Mouse (Mus musculus) lung, adult 2 months (tissue): ENCODE results near the gene Gm3893. TPM values are rescaled to one million over a fixed set of nuclear protein-coding genes. Genes with fewer than 3 reads are reported as not detected.
"Not testable (repeated sequence)": the region's sequence is repeated elsewhere in the genome, so short reads cannot be mapped to it uniquely, and the experiment has no call there.

Experiments used
- DNase-seq: peaks from one replicate; pipeline ENCODE4 v3.0.0; 2022
- H3K4me1 ChIP-seq: fragments of 200-500 bp; 2 replicates; pipeline ENCODE4 v1.6.1; 2011; ENCODE audit warnings: low read length; ENCODE audit not compliant: control insufficient read depth, insufficient read depth
- H3K4me3 ChIP-seq: fragments of 200-500 bp; replicated peaks from 2 replicates; pipeline ENCODE3; 2011; ENCODE audit warnings: low read depth, mild to moderate bottlenecking, control low read depth, low read length; ENCODE audit errors: extremely low read depth
- WGBS: fragments of 180-500 bp; shearing (Covaris S2); methylation state at CpG from one replicate; pipeline ENCODE4 v1.1.7; 2018; 5-methylcytosine and 5-hydroxymethylcytosine counted together
- polyA plus RNA-seq: library from polyadenylated mRNA; depleted of rRNA; stranded (reverse); fragments of >200 nt; gene quantifications from 2 replicates; pipeline ENCODE4 v1.2.3, GENCODE M21; 2012; rRNA removed

The Gm3893 gene
- not detected in 2 replicates for polyA plus RNA-seq

GRCm38 (mm10) chr4:42090907-42091306, at the start of gene Gm3893:
TSS of gene Gm3893 (plus strand) at chr4:42091207.
- DNase-seq, H3K4me3 ChIP-seq, H3K4me1 ChIP-seq: not testable (repeated sequence)
- WGBS, result no CpG with 5 or more reads among the region's 2 CpGs

GRCm38 (mm10) chr4:42114517-42114916, 23.5 kb downstream of the Gm3893 start, which contains the start of gene Gm13304:
TSS of gene Gm13304 (plus strand) at chr4:42114817.
- H3K4me3 ChIP-seq, DNase-seq, H3K4me1 ChIP-seq: not testable (repeated sequence)
- no CpG with 5 or more reads among the region's 5 CpGs for WGBS

Other genes starting within 250 kb of the Gm3893 start
- 2.7 and 15.2 TPM in 2 replicates for gene Gm21541, start 187.6 kb upstream of the Gm3893 start, polyA plus RNA-seq
- 5.4 and 6.0 TPM in 2 replicates for gene Gm20878, start 149.6 kb upstream of the Gm3893 start, polyA plus RNA-seq
- 0.35 and 0.51 TPM in 2 replicates for gene Fam205a4, start 125.1 kb upstream of the Gm3893 start, polyA plus RNA-seq
- gene Gm21093, start 56.5 kb upstream of the Gm3893 start, polyA plus RNA-seq, result 0.12 TPM in 1 of 2 replicates, not detected in the other
- gene Gm13304, start 23.6 kb downstream of the Gm3893 start, polyA plus RNA-seq, result not detected in 2 replicates
- not detected in 2 replicates for gene Gm13306, start 62.2 kb downstream of the Gm3893 start, polyA plus RNA-seq
- gene Gm13305, start 77.4 kb downstream of the Gm3893 start, polyA plus RNA-seq, result 0.15 and 0.63 TPM in 2 replicates
- gene Gm10600, start 149.4 kb downstream of the Gm3893 start, polyA plus RNA-seq, result not detected in 2 replicates
- gene Ccl21b, start 164.6 kb downstream of the Gm3893 start, polyA plus RNA-seq, result 4.7 and 12.9 TPM in 2 replicates
- not detected in 2 replicates for gene Gm21953, start 203.1 kb downstream of the Gm3893 start, polyA plus RNA-seq
- not detected in 2 replicates for gene Fam205a3, start 227.1 kb downstream of the Gm3893 start, polyA plus RNA-seq